Mouse (Mus musculus): ENCODE measurements around the gene Hspg2. TPM values are rescaled to one million over a fixed set of nuclear protein-coding genes. Genes with fewer than 3 reads are reported as not detected.

The Hspg2 gene
- total RNA-seq, 2 experiments from 2014 or later = 436 to 447 TPM

DNA sequence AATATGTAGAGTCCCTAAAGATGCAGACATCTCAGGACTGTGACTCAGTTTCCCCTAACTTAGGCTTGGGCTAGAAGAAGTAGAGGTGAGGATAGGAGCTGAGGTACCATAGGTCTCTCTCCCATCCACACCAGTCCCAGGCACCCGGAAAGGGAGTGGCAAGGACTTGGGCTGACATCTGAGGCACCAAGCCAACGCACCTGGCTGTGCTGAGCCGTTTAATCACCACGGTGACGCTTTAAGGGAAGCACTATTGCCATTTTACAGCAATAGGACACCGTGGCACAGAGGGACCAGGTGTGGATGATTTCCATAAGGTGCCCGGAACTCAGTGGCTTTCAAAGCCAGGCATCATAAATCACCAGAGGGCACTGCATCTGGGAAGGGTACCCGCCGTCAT, 10.3 kb upstream of the Hspg2 start:
- intact Hi-C loops (cut with DNase I) = no loop called here
- DNase-seq = no peak

DNA sequence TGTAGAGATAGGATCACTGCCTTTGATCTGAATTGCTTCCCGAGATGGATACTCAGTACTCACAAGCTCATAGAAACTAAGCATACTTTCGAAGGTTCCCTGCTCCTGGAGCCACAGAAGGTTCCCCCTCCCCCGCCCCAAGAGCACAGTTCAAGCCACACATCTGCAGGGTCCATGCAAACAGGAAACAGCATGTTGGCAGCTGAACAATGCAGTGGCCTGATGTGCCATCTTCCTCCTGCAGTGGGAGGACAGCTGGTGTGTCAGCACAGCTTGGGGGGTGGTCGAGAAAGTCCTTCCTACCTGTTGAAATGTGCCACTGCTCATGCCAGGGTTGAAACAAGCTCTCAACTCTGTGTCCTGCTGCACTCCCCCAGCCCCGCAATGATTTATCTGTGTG, 9.7 kb upstream of the Hspg2 start:
- no peak for DNase-seq
- intact Hi-C loops (cut with DNase I) = no loop called here

DNA sequence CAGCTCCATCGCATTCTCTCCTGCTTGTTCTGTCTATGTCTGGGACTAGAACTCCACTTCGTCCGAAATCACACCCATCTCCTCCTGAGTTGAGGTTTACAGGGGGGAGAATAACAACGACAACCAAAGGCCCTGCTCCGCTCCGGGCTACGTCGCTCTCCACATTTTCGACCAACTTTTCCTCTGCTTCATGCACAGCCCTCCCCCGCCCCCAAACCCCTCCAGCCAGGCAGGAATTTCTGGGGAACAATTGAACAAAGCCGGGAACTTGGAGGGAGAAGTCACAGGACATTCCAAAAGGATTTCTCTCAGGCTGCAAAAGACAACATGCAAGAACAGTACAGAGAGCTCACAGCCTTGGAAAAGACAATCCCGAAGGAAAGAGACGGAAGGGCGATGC, 7.9 kb upstream of the Hspg2 start:
- no peak for DNase-seq
- intact Hi-C loops (cut with DNase I) = loop anchor here (5.0 kb wide), 1 partner anchor 37 kb away; no protein-coding TSS in a partner anchor

DNA sequence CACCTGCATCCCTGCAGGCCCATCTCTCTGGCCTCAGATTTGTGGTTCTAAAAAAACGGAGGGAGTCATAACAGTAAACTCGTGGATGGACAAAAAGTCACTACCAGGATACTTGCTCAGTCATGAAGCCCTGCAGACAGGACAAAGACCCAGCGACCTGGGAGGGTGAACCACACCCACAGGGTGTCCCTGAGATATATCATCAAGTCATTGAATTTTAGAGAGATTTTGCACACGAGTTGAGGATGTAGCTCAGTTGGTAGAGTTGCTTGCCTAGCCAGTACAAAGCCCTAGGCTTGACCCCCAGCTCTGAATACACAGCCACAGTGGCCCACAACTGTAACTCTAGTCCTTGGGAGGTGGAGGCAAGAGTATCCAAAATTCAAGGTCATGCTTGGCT, 7.4 kb upstream of the Hspg2 start:
- intact Hi-C loops (cut with DNase I) = loop anchor here (5.0 kb wide), 1 partner anchor 36 kb away; no protein-coding TSS in a partner anchor
- no peak for DNase-seq

DNA sequence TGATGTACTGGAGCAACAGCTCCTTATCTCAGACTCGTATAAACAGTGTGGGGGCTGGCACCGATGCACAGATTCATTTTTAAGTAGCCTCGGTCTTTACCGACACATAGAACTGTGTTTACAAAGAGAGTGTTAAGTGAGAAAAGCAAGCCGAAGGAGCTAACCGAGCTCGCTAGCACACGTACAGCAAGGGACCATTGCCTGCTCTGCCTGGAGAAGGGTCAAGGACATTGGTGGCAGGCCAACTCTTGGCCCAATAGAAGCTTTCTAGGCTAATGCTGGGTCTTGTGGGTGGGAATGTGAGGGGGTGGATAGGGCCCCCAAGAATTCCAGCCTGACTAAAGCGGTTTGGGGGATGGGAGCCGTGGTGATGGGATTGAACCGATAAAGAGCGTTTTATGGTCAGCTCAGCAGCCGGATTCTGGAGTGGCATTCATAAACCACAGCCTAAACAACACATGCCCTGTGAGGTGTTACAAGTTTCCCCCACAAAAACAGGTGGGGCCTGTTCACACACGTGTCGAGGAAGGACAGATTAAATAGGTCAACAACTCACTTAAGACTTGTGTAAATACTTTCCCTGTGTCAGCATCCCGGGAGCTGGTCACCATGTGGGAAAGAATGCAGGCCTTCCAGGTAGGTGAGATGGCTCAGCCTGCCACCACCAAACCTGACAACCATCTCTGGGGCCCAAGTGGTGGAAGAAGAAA, 6.4 kb upstream of the Hspg2 start:
- intact Hi-C loops (cut with DNase I) = loop anchor here (5.0 kb wide), 1 partner anchor 35 kb away; no protein-coding TSS in a partner anchor
- no peak for DNase-seq

DNA sequence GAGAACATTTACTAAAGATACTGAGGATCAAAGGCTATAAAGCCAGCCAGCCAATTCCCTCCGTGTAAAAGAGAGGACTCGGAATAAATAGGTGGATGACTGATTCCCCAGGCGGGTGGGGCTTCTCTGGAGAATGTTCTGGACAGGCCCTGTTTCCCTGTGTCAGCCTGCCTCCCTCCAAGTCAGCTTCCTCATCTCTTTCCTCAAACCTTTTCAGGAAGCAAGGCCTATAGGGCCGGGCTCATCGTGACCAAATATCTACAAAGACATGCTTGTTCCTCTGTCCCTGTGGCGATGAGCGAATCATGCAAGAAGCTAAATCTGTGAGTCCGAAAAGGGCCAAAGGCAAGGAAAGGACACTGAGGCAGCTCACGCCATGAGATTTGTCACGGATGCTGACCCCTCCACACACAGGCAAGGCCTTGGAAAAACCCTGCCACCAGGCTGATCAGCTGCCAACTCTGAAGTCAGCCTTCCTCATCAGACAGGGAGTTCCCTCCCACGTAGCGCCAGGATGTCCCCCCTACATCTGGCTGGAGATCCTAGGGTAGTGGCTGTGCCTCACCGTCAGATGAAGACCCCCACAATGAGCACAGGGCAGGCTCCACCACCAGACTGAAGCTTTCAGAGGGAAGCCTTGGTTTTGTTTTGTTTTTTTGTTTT, 3.3 kb upstream of the Hspg2 start:
- intact Hi-C loops (cut with DNase I) = no loop called here
- no peak for DNase-seq

DNA sequence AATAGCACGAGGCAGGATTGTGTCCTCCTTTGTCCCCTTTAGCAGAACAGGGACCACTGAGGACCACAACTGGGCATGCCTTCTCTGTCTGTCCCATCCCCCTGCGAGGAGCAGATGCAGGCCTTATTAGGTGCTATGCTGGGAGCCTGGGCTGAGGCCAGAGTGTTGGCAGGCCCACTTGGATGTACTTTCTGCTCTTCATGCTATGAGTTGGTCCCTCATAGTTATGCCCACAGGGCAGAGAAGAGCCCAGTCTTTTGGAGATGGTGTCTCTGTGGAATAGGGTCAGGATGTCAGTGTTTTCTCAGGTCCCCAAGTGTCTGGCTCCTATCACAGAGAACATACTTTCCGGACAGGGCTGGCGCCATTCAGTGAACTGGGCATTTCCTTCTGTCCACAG, 1.6 kb upstream of the Hspg2 start:
- no peak for DNase-seq
- intact Hi-C loops (cut with DNase I) = no loop called here

DNA sequence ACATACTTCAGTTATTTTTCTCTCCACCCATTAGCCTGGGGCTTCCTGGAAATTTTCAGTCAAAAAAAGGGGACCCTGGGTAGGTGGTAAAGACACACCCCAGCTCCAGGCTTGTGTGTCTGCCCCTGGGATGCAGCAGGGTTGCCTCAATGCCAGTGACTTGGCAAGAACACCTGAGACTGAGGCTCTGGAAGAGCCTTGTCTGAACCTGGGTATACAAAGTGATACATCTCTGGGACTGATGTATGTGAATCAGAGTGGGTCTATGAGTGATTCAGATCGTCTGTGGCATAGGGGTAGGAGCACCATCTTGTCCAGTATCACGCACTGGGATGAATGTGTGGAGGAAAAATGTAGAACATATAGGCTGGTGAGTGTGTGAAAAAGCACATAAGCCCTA, 1.0 kb upstream of the Hspg2 start:
- DNase-seq = no peak
- intact Hi-C loops (cut with DNase I) = no loop called here

DNA sequence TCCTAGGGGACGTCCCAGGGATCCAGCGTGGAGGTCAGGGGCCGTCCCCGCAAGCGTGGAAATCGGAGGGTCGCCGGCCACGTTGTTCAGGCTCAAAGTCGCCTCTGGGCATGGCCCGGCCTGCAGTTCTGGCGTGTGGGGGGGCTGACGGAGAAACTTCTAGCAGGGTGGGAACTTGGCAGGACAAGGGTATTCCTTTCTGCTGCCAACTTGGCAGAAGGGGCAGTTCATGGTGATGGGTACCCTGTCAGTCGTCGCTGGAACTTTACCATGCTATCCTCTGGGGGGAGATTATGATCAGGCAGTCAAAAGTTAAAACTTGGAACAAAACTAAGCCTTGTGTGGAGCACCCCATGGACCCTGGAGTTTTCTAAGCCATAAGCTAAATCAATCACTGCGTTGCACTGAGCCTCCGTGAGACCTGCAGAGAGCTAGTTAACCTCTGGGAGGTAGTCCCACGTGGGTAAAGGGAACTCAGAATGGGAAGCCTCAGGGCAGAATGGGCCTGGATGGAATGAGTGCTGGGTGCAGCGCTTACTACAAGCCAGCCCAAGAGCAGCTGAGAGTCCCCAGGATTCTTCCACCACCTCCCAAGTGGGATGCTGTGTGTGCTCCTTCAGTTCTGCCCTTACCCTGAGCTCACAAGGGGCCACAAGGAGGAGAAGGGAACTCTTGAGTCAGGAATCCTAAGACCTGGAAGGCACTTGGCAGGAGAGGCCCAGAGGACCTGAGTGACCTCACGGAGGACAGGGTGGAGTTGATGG, 694 bp downstream of the Hspg2 start:
- peak in 1 of 2 experiments; percentile 44 for DNase-seq
- intact Hi-C loops (cut with DNase I) = no loop called here

DNA sequence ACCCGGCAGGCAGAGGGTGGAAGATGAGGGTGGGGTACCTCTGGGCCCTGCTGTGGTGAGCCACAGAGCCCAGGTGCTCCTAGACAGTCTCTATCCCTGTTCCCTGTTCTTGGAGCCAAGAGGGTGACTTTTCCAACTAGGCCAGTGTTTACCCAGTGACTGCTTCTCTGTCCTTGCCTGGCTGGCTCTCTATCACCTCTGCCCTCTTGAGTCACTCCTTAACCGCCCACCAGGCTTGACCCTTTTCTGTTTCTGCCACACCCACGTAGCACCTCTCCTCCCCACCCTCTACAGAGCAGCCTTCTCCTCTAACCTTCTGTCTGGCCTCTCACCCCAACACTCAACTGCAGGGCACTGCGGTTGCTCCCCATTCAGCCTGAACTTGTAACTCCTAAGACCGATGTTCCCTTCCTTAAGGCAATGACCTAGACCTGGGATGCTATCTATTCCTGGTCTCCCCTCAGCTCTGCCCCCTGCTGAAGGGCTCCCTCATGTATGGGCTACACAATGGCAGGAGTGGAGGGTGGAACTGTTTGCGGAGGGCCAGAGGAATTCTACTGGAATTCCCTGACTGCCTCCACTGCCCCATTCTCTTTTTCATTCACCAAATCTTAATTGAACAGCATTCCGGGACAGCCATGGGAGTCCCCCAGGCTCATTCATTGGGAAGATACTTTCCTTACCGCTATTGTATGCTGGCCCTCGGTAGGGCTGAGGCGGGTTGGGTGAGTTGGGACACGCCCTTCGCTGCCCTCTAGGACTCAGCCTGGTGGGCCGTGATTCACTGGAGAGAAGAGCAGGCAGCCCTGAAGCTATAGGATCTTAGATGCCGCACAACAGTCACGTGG, 1.5 kb downstream of the Hspg2 start:
- intact Hi-C loops (cut with DNase I) = loop anchor here (1.0 kb wide), 1 partner anchor 8 kb away; no protein-coding TSS in a partner anchor
- no peak for DNase-seq

DNA sequence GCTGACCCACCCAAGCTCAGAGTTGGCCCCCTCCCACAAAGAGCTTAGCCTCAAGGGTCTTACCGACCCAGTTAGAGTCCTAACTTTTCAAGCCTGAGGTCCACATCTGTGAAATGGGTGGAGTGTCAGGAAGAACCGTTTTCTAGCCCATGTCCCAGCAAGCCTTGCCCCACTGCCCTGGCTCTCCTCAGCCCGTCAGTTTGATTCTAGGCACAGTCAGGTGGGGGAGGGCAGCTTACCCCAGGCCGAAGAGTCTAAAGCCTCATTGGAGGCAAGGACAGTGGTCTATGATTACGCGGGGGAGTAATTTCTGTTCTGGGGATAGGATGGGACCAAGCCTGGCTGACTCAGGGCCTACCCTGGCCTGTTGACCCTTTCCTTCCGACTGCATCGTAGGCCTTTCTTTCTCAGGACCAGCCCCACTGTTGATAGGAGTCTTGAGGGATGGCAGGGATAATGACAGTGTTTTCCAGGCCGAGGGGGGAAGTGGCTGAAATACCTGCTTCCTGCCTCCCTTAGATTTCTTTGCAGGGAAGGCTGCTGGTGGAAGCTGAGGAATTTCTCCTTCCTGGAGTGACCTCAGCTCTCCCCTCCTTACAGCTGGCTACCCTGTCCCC, 2.2 kb downstream of the Hspg2 start:
- intact Hi-C loops (cut with DNase I) = loop anchor here (1.0 kb wide), 1 partner anchor 7 kb away; no protein-coding TSS in a partner anchor
- no peak for DNase-seq

DNA sequence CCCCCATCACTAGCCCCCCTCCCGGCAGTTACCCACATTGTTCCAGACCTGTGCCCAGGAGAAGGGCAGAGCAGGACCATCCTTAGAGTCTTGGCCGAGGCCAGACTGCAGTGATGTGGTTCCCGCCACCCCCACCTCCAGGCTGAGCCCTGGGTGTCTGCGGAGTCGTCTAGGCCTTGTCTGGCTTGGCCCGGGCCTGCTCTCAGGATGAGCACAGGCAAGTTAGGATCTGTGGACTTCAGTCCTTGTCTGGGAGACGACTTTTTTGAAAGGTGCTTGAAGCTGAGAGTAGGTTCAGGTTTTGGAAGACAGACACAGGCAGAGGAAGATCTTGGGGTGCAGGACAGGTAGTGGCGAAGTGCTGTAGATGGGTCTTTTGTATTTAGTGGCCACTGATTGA, 2.8 kb downstream of the Hspg2 start:
- intact Hi-C loops (cut with DNase I) = no loop called here
- DNase-seq = no peak

DNA sequence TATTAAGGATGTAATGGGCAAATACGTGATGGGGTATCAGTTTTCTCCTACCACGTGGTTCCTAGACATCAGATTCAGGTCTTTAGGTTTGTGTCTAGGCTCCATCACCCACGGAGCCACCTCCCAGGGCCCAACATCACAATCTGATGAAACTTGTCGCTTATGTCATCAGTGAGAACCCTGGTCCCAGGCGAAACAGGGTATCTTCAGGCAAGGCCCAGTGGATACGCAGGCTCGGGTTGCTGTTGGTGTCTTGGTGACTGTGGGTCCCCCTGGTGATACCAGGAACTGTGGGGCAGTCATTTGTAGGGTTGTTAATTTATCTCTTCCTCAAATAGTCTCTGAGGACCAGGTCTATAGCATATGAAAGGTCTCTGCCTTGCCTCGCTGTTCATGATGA, 4.7 kb downstream of the Hspg2 start:
- intact Hi-C loops (cut with DNase I) = no loop called here
- no peak for DNase-seq

DNA sequence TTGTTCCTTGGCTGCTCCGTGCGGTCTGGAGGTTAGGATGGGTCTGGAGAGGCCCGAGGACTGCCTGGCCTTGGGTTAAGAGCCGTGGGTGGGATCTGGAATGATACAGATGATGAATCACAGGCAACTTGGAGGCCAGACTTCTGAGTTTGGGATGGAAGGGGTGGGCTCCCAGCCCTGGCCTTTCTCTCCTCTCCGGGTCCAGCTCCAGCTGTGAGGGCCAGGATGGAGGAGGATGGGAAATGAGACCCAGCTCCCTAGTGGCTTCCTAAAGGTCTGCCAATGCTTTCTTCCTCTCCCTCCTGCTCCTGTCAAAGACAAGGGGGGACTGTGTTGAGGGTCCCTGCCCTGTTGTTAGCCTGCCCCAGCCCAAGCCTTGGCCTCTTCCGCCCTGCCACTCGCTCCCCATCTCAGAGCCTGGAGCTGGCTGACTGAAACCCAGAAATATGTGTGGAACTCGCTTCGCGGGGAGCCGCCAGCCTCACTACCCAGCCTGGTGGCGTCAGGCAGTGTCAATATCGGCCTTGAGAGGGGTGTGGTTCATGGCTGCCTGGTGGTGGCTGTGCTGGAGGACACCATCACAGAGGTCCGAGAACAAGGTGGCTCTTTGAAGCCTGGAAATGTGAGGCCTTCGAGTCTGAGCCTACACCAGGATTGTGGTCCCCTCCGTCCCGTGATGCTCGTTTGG, 5.3 kb downstream of the Hspg2 start:
- intact Hi-C loops (cut with DNase I) = no loop called here
- peak in 1 of 2 experiments; percentile 55 for DNase-seq

DNA sequence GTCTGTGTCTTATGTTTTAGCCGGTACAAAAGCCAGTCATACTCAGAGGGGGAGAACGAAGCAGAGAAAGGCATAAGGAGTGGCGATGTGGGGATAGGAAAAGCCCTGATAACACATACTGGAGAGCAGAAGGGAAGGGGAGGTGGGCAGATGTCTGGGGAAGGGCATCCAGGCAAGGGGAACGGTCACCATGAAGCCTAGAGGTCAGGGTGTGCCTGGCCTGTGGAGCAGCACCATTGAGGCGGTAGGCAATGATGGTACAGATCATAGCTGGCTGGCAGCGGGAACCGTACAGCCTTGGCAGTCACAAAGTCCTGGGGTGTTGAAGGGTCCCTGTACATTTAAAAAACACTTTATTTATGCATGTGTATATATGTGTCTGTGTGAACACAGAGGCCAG, 6.1 kb downstream of the Hspg2 start:
- no peak for DNase-seq

DNA sequence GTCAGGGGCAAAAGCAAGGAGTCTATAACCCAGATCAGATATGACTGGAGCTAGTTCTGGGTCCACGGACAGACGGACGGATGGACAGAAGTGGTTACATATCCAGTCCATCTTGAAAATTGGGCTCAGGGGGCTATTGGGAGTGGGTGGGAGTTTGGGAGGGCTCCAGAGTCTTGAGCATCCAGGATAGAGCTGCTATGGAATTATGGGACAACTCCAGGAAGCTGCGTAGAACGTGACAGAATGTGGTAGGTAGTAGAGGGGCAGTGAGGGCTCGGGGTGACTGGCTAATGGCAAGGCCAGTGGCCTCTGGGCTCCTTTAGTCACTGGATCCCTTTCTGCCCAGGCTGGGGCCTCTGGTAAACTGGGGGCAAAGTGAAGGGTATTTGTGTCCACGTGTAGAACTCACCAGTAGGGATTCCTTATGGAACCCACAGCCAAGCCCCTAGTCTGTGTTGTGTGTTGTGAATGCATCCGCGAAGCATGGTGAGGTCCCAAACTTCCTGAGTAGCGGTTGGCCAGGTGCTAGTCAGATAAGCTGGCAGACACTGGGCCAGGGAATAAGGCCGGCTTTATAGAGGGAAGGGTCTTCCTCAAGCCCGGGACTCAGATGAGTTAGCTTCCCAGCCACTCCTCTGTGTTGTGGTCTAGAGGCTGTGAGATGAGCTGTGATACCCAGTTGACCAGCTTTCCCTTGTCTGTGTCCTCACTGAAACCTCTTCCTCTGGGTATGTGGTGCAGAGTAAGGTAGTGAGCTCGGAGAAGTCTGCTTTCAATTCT, 6.9 kb downstream of the Hspg2 start:
- intact Hi-C loops (cut with DNase I) = no loop called here
- DNase-seq = no peak

More for the DNA sequence above, 6.1 kb downstream of the Hspg2 start:
- intact Hi-C loops (cut with DNase I) = no loop called here

DNA sequence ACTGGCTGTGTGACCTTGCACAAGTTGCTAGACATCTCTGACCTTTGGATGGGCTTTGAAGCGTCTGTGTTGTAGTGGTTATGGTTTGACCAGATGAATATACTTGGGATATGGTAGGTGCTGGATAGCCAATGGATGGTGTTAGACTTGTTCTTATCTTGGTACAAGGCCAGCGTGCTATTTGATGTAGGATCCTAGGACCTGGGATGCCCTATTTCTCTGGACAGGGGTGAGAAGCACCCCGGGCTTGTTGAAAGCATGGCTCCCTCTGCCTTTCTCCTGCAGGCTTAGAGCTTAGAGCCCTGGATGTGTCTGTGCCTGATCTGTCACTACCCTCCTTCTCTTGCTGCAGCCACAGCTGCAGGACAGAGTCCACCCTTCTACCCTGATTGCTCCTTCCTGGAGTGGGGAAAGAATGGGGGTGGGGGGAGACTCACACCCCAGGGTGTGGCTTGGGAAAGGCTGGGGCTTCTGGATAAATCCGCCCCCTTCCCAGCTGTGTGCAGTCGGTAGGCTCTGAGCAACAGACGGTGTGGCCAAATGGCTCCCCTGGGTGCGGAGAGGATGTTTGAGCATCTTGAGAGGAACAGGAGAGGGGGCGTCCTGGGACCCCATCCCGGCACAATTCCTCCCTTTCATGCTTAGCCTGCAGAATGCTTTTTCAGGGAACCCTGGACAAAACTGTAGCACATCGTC, 7.6 kb downstream of the Hspg2 start:
- intact Hi-C loops (cut with DNase I) = no loop called here
- peak; percentile 85 for DNase-seq

DNA sequence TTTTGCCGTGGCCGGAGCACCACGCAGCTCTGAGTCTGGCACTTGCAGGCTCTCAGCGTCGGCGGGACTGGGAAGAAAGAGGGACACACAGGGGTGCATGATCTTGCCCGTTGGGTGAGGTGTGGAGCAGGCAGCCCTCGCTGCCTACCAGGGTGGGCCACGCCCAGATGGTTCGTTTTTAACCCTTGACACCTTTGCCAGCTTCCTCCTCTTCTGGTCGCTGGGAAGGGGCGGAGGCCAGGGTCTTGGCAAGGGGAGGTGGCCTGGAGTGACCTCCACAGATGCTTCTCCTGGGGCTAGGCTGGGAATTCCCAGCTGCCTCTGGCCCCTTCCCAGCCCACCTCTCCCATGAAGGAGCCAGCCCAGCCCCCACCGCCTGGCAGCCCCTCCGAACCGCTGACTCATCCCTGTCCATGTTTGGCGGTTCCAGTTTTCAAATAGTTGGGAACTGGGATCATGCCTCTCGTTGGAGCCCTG, 8.2 kb downstream of the Hspg2 start:
- peak; percentile 83 to 87 for DNase-seq
- intact Hi-C loops (cut with DNase I) = no loop called here
